Mouse (Mus musculus) liver, adult 10 weeks (tissue): Measurements from ENCODE around the gene Lin52. TPM values are rescaled to one million over a fixed set of nuclear protein-coding genes. Genes with fewer than 3 reads are reported as not detected.

ENCODE experiments used
- polyA plus RNA-seq: library from polyadenylated mRNA; stranded (reverse); fragments of 350-450 nt; fragmentation: Illumina TruSeq; extraction: RNeasy Lipid Tissue Mini Kit (QIAGEN cat#74804); gene quantifications from one replicate; pipeline ENCODE4 v1.2.3, GENCODE M21; 2014; ENCODE audit warnings: low read depth, low replicate concordance

Lin52 gene
- 10.4 TPM for polyA plus RNA-seq

GRCm38 (mm10) chr12:84450718-84451646 lies at the start of gene Lin52, which contains the start of gene Aldh6a1:
Lin52 (plus strand) TSS chr12:84451422.
Aldh6a1 (minus strand) TSS chr12:84451004.

GRCm38 (mm10) chr12:84408819-84409507 lies 42.3 kb upstream of the Lin52 start, which contains the start of the genes Entpd5 and Bbof1:
Entpd5 (minus strand) TSS chr12:84409029.
Bbof1 (plus strand) TSS chr12:84409071.

GRCm38 (mm10) chr12:84416834-84417604 lies 34.2 kb upstream of the Lin52 start, which contains the start of gene Rnf113a2:
Rnf113a2 (plus strand) TSS chr12:84417196.

GRCm38 (mm10) chr12:84569336-84569970 lies 118.2 kb downstream of the Lin52 start, which contains the start of gene Vsx2:
Vsx2 (plus strand) TSS chr12:84569762.

Other genes with a start within 250 kb of the Lin52 start
- gene Elmsan1, start 232.5 kb upstream of the Lin52 start, polyA plus RNA-seq, result 3.2 TPM
- 87.0 TPM for gene Ptgr2, start 166.2 kb upstream of the Lin52 start, polyA plus RNA-seq
- gene Zfp410, start 134.6 kb upstream of the Lin52 start, polyA plus RNA-seq, result 13.7 TPM
- gene Coq6, start 89.8 kb upstream of the Lin52 start, polyA plus RNA-seq, result 2.3 TPM
- gene Fam161b, start 89.6 kb upstream of the Lin52 start, polyA plus RNA-seq, result 0.50 TPM
- 157 TPM for gene Entpd5, start 42.4 kb upstream of the Lin52 start, polyA plus RNA-seq
- 2.4 TPM for gene Bbof1, start 42.4 kb upstream of the Lin52 start, polyA plus RNA-seq
- gene Rnf113a2, start 34.2 kb upstream of the Lin52 start, polyA plus RNA-seq, result 5.3 TPM
- gene Aldh6a1, start 418 bp upstream of the Lin52 start, polyA plus RNA-seq, result 694 TPM
- gene Vsx2, start 118.3 kb downstream of the Lin52 start, polyA plus RNA-seq, result not detected
- gene Abcd4, start 166.0 kb downstream of the Lin52 start, polyA plus RNA-seq, result 2.9 TPM
- gene Vrtn, start 189.6 kb downstream of the Lin52 start, polyA plus RNA-seq, result not detected
- gene Syndig1l, start 247.4 kb downstream of the Lin52 start, polyA plus RNA-seq, result not detected